Mouse (Mus musculus) kidney, postnatal 10 days (tissue): ENCODE data around the gene Hrh1.

Source experiments
- DNase-seq: peaks from one replicate; pipeline ENCODE4 v3.0.0; 2021; ENCODE audit warnings: mixed read lengths

Hrh1 gene

GRCm38 (mm10) chr6:114407049-114407448, 9.3 kb downstream of the Hrh1 start:
- DNase-seq: no peak

GRCm38 (mm10) chr6:114408278-114408677, 10.5 kb downstream of the Hrh1 start:
- no peak for DNase-seq

GRCm38 (mm10) chr6:114411913-114412312, 14.2 kb downstream of the Hrh1 start:
- no peak for DNase-seq

DNA sequence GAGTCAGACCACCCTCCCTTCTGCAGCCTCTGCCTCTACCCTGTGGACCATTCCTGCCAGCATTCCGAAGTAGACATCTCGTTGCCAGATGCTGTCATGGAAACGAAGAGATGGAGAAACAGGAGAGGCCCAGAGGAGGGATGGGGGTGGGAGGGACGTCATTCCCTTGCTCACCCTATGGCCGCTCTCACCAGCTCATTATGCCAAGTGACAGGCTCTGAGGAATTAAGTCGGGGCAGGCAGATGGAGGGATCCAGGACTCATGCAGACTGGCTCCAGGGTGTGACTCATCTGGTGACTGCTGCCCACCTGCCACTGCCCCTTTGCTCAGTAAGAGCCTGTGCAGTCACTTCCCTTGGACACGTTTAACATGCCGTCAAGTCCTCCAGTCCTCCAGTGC, 16.8 kb downstream of the Hrh1 start:
- no peak for DNase-seq

DNA sequence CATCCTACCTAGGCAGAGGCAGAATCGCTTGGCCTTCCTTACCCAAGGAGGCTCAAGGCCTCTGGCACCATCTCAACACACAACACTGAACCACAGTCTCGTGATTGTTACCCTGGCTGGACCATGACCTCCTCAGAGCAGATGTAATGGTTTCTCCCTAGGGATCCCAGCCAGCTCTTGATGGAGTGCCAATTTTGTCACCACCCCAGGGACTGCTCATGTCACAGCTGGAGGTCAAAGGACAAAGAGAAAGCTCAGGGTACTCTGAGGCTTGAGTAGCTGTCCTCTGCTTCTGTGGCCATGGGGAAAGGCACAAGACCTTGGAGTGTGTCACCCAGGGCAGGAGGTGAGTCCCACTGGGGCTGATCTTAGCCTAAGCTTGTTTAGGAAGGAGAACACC, 20.3 kb downstream of the Hrh1 start:
- DNase-seq: peak; percentile 36

DNA sequence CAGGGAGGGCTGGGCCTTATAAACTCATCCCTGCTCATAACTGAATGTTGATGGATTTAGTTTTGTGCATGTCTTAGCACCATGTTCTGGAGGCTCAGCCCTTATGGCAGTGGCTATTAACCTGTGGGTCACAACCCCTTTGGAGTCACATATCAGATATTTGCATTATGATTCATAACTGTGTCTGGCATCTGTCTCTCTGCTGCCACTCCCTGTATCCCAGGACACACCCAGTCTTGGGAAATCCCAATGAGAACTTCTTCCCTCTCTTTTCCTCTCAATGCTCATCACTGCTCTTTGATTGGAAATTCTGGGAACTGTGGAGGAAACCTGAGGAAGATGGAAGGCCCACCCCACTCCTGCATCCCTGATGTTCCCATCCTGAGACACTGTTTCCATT, 23.3 kb downstream of the Hrh1 start:
- no peak for DNase-seq

DNA sequence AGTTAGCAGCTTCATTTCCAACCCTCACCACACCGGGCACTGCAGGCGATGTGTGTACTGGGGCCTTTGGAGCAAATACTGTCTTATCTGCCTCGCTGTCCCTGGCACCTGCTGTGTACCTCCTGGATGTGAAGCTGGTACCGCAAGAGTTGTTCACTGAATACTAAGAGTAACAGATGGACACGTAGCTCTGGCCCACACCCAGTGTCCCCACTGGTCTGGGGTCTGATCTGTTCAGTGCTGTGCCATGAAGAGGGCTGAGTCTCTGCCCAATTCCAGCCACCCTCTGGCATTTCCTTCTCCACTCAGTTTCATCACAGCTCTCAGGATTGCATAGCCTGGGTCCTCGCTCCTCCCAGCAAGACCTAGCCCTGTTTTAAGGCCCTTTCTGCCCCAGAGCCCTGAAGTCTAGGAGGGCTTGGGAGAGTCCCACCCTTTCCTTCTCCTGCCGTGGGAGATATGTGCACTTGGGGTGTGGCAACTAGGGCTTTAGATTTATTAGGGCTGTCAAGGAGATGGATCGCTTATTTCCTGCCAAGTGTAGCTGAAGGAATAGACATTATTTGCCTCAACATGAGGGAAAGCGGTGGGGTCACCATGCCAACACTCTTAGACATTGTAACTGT, 25.4 kb downstream of the Hrh1 start:
- DNase-seq: no peak

GRCm38 (mm10) chr6:114425343-114425742, 27.6 kb downstream of the Hrh1 start:
- no peak for DNase-seq

DNA sequence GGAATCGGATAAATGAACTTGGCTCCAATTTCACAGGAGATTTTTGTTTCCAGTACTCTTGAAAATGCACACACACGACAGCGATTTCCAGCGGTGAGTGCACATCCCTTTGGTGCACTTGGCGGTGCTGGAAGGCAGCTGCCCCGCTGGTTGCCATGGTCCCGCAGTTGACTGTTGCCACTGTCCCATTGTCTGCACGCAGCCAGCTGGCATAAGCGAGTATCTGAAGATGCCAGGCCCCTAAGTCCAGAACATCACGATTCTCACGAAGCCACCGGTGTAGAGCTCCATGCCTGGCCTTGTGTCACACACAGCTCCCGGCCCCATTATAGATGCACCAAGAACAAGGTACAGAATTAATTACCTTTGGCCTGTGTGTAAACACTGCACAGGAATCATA, 29.9 kb downstream of the Hrh1 start:
- DNase-seq: no peak

DNA sequence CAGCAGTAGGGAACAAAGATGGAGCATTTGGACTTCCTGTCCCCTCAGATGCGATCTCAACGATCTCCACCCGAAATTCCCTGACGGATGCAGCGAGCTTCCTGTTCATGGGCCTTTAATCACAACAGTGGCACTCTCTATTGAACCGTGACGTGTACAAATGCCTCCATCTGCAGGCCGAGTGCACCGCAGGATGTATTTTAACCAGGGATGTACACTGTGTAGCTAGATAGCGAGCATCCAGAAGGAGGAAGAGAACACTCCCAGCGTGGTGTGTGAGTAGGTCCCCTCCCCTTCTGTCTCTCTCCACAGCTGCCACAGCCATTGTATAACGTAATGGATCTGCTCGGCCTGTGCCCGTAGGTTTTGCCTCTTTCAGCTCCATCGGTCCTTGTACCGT, 31.1 kb downstream of the Hrh1 start:
- peak; percentile 44 for DNase-seq

DNA sequence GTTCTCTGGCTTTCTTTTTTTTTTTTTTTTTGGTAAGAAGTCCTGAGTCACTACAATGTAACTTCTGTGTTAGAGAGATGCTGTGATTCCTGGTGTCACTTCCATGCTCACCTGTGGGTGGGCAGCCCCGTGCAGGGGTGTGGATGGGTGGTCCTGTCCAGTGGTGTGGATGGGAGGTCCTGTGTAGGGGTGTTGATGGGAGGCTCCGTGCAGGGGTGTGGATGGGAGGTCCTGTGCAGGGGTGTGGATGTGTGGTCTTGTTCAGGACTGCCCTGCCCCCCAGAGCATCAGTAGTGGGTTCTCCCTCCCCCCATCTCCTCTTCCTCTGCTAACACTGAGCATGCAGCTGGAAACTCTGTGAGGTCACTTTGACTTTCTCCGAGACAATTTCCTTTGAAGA, 34.9 kb downstream of the Hrh1 start:
- DNase-seq: no peak

DNA sequence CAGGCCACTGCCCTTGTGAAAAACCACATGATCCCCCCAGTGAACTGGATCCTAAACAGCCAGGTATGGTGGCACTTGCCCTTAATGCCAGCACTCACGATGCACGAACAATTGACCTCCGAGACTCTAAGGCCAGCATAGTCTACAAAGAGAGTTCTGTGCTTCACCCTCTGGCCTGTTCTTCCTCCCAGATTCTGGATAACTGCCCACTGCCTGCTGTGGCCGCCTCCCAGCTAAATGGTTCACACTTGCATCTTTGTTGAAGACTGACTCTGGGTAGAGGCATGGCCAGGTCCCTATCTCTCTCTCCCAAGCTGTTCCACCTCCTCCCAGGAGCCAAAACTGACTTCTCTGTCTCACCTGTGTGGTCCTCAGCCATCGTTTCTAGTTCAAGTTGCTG, 36.8 kb downstream of the Hrh1 start:
- no peak for DNase-seq

GRCm38 (mm10) chr6:114440302-114440701, 42.6 kb downstream of the Hrh1 start:
- no peak for DNase-seq

GRCm38 (mm10) chr6:114440788-114441453, 43.2 kb downstream of the Hrh1 start:
- no peak for DNase-seq

GRCm38 (mm10) chr6:114444247-114444844, 46.6 kb downstream of the Hrh1 start:
- no peak for DNase-seq

GRCm38 (mm10) chr6:114444976-114445375, 47.2 kb downstream of the Hrh1 start:
- DNase-seq: peak; percentile 49

- no peak for DNase-seq
Measured at GRCm38 (mm10) chr6:114448888-114449287, 51.2 kb downstream of the Hrh1 start.

GRCm38 (mm10) chr6:114455267-114455666, 57.5 kb downstream of the Hrh1 start:
- DNase-seq: no peak

- DNase-seq: no peak
Measured at GRCm38 (mm10) chr6:114456255-114457042, 58.7 kb downstream of the Hrh1 start.

GRCm38 (mm10) chr6:114457299-114457698, 59.6 kb downstream of the Hrh1 start:
- no peak for DNase-seq

GRCm38 (mm10) chr6:114458191-114458590, 60.5 kb downstream of the Hrh1 start:
- DNase-seq: no peak

- no peak for DNase-seq
Measured at GRCm38 (mm10) chr6:114459969-114460368, 62.2 kb downstream of the Hrh1 start.

DNA sequence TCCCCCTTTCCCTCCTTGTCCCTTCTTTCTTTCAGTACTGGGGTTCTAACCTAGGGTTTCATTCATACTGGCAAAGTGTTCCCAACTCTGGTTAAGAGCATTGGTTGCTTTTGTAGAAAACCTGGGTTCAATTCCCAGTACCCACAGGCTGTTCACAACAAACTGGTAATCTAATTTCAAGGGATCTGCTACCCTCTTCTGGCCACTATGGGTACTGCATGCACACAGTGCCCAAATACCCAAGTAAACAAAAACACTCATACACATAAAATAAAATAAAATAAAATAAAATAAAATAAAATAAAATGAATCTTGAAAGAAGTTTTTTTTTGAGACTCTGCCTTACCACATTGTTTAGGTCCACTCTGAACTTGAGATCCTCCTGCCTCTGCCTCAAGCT, 63.8 kb downstream of the Hrh1 start:
- DNase-seq: peak; percentile 33

- DNase-seq: peak; percentile 54
Measured at GRCm38 (mm10) chr6:114462747-114463146, 65.0 kb downstream of the Hrh1 start.
